Mouse (Mus musculus) CH12F3 (cell line): ENCODE data around the gene Unk.

Experiments
- in situ Hi-C: fragments of 300-500 bp; cut with MboI; formaldehyde crosslinking; loops from 2 replicates; pipeline ENCODE4 v1.14.3; 2020; ENCODE audit warnings: low sequenced_read_pairs

The Unk gene

DNA sequence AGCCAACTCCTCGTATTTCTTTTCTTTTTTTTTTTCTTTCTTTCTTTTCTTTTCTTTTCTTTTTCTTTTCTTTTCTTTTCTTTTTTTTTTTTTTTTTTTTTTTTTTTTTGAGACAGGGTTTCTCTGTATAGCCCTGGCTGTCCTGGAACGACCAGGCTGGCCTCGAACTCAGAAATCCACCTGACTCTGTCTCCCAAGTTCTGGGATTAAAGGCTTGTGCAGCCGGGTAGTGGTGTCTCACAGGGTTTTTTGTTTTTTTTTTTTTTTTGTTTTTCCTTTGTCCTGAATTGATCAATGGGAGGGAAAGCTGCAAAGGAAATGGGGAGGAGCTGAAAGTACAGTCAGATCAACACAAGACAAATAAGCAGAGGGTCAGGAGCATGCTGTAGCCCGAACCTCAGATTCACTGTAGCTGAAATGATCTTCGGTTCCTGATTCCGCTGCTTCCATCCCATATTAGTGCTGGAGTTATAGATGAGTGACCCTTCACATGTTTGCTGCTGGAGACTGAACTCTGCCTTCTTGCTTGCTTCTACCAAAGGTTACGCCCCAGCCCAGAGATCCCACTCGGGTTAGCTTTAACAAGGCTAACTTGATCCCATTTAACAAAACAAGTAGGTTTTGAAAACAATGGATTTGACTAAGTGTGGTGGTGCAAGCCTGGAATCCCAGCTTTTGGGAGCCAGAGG lies 1.8 kb upstream of the Unk start:
- in situ Hi-C loops: no loop called here

DNA sequence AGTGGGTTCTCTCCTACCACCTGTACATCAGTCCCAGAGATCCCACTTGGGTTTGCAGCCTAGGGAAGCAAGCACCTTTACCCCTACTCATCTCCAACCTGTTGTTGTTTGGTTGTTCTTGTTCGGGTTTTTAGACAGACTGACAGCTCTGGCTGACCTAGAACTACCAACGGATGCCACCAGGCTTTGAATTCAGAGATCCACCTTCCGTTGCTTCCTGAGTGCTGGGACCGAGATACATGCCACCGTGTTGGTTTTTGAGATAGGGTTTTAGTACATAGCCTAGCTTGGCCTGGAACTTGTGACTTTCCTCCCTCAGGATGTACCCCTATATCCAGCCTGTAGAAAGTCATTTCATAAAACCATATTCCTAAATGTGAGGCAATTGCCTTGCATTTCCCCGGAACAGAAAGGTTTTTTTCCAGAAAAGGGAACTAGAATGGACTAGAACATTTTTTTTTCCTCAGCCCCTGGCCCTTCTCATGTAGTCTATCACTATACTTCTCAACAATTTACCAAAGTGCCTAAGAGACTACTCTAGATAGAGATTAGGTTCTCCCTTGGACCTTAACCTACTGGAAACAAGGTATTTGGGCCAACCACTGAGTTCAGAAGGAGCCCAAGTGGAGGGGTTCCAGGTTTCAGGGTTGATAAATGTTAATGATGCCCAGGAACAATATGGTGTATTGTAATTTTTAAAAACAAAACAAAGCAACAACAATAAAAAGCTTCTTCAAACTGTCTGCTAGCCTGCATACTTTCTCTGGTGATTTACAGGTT lies 846 bp upstream of the Unk start:
- in situ Hi-C loops: no loop called here

DNA sequence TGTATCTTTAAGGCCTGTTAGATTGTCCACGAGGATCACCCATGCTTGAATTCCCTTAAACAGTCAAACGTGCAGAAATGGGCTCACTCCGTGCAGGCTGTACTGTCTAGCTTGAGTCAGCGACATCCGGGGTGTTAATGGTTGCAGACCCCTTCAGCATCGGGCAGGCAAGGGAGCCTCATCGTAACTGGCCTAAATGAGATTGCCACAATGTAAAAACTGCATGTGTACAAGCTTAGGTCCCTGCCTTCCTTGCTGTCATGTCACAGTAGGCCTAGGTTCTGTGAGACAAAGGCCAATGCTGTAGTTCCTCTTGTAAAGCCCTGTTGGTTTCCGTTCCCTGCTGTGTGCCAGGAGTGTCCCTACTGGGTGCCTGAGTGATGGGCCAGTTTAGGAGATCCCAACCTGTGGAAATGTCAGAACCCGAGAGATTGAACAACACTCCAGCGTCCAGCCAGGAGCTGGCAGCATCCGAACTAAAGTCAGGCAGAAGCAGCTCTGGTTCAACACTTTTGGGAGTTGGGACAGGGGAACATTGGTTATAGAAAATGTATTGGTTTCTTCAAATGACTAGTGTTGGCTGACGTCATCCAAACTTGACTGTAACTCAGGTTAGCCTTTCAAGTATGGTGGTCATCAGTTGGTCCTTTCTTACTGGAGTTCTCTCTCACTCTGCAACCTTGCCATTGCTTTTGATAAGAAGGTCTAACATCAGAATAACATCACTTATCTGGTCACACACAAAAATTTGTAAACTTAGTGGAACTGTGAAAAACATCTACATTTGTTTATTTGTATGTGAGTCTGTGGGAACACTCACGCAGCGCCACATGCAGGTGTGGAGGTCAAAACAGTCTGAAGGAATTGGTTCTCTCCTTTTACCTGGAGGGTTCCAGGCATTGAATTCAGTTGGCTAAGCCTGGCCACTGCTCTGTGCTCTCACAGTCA lies 1.1 kb downstream of the Unk start:
- in situ Hi-C loops: no loop called here

DNA sequence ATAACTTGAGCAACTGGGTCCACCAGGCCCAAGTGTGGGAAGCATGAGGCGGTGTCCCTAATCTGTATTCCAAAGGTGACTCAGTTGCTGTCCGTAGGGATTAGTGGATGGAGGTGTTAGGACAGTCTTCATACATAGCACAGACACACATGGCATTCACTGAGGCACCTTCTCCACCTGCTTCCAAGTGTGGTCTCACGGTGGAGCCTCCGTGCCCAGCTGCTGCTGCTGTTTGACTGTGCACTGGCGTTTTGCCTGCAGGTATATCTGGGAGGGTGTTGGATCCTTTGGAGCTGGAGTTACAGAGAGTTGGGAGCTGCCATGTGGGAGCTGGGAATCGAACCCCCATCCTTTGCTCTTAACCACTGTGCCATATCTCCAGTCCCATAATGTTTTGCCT lies 4.5 kb downstream of the Unk start:
- in situ Hi-C loops: no loop called here

DNA sequence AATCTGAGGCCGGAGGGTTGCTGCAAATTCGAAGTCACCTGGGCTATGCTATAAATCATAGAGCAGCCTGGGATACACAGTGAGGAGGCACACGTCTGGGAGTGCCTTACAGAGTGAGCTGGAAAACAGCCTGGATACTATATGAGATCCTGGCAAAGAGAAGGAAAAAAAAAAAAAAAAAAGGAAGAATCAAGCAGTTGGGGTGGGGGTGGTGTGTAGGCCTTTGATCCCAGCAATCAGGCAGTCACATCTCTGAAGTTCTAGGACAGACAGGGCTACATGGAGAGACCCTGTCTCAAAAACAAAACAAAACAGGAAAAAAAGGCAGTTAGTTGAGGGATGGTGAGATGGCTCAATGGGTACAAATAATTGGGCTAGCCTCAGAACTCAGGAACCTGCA lies 6.5 kb downstream of the Unk start:
- in situ Hi-C loops: no loop called here

DNA sequence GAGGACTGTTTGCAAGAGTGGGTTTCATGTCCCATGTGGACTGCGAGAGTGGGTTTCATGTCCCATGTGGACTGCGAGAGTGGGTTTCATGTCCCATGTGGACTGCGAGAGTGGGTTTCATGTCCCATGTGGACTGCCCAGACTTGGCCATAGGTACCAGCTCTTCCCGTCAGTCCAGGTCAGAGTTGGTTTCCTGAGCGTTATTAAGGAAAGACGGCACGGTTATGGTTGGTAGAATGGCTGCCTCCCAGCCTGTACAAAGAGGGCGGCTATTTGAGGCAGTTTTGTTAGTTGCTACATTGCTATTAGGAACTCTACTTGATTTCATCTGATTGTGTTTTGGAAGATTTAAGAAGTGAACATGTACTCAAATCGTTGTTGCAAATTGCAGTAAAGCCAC lies 7.7 kb downstream of the Unk start:
- in situ Hi-C loops: no loop called here

DNA sequence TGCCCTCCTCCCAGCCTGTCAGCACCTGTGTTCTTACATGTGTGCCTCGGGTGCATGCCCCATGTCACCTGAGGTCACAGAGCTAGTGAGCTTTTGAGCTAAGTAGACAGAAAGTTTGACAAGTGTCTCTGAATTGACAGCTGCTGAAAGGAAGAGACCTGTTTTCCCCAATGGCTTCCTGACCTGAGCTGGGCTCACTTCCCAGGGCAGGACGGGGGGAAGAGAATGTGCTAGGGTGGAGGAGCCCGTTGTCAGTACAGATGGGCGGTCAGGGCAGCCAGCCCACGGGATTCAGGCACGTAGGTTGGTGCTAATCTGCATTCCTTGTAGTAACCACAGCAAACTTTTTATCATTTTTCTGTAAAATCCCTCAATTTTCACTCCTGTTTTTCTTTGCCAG lies 10.5 kb downstream of the Unk start:
- in situ Hi-C loops: no loop called here

DNA sequence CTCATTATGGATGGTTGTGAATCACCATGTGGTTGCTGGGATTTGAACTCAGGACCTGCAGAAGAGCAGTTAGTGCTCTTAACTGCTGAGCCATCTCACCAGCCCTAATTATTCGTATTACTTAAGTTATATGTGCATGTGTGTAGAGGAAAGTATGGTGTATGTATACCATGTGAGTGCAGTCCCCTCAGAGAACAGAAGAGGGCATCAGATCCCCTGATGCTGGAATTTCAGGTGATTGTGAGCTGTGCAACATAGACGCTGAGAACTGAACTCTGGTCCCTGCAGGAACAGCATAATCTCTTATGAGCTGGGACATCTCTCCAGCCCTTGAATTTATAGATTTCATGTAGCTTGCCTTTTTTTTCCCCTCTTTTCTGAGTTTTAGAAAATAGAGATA lies 11.7 kb downstream of the Unk start:
- in situ Hi-C loops: no loop called here

DNA sequence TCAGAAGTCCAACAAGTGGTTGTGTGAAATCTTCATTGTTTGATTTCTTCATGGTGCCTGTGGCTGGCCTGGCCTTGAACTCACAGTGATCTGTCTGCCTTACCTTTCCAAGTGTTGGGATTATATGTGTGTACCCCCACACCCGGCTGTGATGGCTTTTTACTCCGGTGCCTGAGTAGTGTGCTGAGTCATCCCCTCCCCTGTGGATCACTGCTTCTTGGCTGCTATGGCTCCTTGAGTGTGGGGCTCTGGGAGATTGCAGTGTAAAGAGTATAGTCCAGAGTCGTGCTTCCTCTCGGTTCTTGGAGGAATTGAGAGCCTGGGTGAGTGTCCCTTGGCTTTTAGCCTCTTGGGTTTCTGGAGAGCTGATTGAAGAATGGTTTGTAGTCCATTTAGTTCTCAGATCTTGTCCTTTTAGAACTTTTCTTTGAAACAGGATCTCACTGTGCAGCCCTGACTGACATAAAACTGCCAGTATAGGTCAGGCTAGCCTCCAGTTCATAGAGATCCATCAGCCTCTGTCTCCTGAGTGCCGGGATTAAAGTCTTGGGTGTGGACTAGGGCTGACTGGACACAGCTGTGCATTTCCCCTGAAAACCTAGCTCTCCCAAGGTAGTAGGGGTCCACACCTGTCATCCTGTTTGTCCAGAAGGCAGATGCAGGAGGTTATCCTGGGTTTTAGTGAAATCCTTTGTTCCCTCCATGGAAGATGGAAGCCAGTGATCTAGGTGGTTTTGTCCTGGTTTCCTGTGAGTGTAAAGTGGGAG lies 12.4 kb downstream of the Unk start:
- in situ Hi-C loops: no loop called here

DNA sequence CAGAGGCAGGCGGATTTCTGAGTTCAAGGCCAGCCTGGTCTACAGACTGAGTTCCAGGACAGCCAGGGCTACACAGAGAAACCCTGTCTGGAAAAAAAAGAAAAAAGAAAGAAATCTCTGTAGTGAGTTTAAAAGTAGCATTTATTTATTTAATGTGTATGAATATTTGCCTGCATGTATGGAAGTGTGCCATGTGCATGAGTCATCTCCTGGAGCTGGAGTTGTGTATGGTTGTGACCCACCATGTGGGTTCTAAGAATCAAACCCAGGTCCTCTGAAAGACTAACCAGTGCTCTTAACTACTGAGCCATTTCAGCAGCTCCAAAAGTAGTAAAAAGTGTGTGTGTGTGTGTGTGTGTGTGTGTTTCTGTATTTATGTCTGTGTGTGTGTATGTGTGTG lies 13.2 kb downstream of the Unk start:
- in situ Hi-C loops: no loop called here

DNA sequence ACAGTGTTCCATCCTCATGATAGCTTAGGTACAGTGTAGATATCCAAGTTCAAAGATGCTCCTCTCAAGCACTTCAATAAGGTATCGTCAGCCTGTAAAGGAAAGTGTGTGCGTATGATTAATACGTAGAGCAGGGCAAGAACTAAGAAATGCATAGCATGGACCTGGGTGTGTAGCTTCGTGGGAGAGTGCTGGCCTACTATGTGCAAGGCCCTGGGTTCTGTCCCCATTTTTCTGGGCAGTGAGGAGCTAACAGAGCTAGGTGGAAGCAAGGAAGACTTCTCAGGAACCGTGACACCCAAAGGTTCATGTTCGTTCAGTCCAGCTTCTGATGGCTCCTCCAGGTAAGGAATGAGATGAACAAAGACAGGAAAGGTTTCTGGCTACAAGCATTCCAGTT lies 15.1 kb downstream of the Unk start:
- in situ Hi-C loops: no loop called here

DNA sequence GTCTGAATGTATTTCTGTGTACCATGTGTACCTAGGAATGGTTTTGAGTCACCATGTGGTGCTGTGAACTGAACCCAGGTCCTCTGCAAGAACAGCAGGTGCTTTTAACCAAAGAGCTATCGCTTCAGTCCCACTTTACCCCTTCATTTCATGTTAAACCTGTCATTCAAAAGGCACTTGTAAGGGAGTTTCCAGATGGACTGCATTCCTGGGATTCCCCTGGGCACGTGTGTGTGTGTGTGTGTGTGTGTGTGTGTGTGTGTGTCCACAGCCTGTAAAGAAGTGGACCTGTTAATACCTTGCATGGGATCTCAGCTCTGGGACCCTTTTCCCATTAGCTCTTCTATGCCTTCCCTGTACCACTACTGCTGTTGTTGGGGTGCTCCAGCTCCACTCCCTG lies 19.5 kb downstream of the Unk start:
- in situ Hi-C loops: no loop called here

DNA sequence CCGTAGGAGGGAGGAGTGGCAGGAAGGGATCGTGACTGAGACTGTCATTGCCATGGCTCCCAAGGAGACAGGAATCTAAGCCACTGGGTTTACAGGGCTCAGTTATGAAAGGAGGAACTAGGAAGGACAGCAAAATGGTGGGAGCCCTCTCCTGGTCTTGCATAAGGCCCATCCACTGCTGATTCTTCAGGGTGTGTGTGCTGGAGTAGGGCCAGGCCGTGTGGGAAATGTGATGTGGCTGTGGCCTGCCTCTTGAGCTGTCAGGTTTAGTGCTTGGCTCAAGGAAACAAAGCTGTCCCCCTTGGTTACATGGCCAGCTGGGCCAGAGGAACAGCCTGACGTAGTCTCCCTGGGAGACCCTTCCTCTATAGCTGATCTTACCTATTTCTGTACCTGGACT lies 20.1 kb downstream of the Unk start:
- in situ Hi-C loops: no loop called here

DNA sequence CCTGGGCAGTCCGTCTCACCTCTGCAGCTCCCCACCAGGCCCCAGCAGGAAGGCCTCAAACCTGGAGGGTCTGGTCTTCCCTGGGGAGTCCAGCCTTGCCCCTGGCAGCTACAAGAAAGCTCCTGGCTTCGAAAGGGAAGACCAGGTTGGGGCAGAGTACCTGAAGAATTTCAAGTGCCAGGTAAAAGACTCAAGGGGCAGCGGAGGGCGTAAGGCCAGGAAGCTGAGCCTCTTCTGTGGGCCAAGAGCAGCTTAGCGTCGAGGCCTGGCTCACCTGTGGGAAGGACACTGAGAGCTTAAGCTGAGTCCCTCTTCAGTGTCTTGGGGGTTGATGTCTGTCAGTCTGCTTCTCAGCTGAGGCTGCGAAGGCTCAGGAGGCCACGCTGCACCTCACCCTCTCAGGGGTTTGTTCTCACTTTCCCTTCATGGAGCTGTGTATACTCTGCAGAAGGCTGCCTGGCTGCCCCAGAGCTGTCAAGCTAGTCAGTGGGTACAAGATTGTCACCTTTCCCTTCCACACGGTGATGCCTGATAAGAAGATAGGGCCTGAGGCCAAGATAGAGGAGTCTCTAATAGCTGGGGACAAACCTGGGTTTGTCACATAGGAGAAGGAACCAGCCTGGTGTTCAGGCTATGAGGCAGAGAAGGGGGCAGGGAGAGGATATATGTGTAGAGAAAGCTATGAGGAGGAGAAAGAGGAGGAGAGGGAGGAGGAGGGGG lies 23.5 kb downstream of the Unk start:
- in situ Hi-C loops: no loop called here

DNA sequence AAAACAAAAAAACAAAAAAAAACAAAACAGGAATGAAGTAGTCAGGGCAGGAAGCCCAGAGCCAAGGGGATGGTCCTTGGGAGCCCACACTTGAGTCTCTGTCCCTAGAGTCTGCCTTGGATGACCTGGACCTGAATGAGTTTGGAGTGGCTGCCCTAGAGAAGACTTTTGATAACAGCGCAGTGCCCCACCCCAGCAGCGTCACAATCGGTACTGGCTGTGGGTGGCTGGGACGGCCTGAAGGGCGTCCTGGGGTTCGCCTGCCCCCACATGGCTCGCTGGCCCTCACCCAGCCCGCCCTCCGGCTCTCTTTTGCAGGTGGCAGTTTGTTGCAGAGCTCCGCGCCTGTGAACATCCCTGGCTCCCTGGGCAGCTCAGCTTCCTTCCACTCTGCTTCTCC lies 25.8 kb downstream of the Unk start:
- in situ Hi-C loops: no loop called here

DNA sequence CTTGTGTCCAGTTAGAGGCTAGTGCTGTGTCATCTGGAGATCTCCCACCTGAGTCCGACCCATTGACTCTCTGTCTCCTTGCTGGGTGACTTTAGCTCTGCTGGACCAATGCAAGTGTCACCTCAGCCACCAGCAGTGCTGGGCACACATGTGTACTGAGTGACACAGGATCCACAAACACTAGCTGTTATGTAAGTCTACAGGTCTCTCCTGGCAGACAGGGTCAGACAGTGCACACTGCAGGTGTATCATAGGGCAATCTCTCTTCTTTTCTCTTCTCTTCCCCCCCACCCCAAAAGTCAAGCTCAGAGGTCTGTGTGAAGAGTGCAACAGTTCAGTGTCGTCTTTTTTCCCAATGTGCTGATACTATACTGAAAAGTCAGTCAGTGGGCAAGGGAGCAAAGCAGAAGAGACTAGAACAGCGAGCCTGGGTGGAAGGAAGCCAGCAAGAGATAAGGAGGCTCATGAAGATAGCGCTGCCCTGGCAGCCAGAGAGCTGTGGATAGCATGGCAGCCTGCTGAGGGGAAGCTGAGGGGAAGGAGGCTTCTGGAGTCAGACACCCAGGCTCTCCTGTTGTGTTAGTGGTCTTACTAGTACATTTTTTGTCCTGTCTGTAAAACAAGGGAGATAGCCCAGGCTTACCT lies 27.2 kb downstream of the Unk start:
- in situ Hi-C loops: no loop called here

DNA sequence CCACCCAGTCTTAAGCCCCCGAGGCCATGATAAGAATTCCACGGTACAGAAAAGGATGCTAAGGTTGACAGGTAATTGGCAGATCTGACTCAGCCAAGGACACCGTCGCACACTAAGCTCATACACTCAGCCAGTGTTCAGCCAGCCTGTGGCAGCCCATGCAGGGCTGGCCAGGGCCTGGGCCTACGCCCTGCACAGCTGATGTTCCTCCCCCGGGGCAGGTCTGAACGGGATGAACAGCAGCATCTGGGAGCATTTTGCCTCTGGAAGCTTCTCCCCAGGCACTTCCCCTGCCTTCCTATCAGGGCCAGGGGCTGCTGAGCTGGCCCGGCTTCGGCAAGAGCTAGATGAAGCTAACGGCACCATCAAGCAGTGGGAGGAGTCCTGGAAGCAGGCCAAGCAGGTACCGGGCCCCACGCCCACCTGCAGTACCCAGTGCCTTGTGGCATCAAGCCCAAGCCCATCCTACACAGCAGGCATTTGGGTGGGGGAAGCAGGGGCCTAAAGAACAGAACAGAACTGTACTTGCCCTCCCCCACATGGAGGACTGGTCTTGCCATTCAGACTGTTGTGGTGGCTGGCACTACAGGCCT lies 28.0 kb downstream of the Unk start:
- in situ Hi-C loops: no loop called here

DNA sequence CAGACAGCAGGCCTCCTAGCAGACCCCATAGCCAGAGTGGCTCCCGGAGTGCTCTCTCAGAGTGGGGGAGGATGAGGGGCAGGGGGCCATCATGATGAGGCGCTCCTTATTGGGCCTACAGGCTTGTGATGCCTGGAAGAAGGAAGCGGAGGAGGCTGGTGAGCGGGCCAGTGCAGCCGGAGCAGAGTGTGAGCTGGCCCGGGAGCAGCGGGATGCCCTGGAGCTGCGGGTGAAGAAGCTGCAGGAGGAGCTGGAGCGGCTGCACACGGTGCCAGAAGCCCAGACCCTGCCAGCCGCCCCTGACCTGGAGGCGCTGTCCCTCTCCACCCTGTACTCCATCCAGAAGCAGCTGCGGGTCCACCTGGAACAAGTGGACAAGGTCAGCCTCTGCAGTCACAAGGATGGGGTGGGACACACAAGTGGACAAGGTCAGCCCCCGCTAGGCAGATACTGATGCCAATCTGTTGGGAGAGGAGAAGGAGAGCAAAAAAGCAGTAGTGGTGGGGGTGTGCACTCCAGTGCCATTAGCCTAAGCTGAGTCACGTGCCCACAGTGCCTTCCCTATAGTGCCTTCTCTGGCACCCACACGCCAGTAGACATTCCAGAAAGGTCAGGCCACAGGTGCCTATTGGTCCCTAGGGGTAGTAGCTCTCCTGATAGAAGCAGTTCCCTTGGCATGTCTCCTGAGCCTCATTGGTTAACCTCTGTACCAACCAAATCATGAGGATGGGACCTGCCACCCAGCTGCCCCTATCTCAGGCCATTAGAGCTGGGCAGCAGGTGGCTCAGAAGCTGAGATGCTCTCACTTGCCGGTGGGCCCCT lies 29.0 kb downstream of the Unk start:
- in situ Hi-C loops: no loop called here

DNA sequence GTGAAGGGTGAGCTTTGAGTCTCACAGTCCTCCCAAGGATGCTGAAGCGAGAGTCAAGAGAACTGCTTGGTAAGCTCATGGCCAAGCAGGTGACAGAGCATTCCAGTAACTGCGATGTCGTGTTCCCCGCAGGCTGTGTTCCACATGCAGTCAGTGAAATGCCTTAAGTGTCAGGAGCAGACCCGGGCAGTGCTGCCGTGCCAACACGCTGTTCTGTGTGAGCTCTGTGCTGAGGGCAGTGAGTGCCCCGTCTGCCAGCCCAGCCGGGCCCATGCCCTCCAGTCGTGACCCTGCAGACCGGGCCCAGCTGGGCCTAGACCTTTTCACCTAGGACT lies 29.5 kb downstream of the Unk start:
- in situ Hi-C loops: no loop called here
